Comparison of ENCODE assay signal across 8 mouse cellular contexts in genomic region chr12:101025379-101025778, GRCm38 (mm10). TPM values are rescaled to one million over a fixed set of nuclear protein-coding genes. Genes with fewer than 3 reads are reported as not detected.
DNase-seq lines count a peak whose midpoint lies in the region; ATAC-seq and TF ChIP-seq lines count a peak whose summit lies in the region.

No protein-coding gene starts in this region.

- H3K4me1 ChIP-seq in heart, embryonic 11.5 days (ENCODE audit: control insufficient read depth, insufficient read depth, low read length), result peaks cover 9% of the 10 kb centered on the region
- H3K4me1 ChIP-seq in brown adipose tissue, adult 24 weeks (ENCODE audit: control insufficient read depth, insufficient read depth, insufficient read length, low read length), result peaks cover 6% of the 10 kb centered on the region
- 0 out of 2 replicates have a peak, but pooled peaks cover 4% of the 10 kb centered on the region for H3K4me1 ChIP-seq in hindbrain, postnatal 0 days (ENCODE audit: insufficient read depth, low read length)

- 16% methylated on average over 7 of the region's 7 CpGs for WGBS in heart, embryonic 11.5 days (ENCODE audit: insufficient replicate concordance)
- WGBS in hindbrain, postnatal 0 days, result 77% methylated on average over 7 of the region's 7 CpGs

- H3K27me3 ChIP-seq in heart, embryonic 11.5 days (ENCODE audit: control insufficient read depth, insufficient read depth, low read length), result peaks cover 58% of the 10 kb centered on the region
- no peaks in the 10 kb centered on the region for H3K27me3 ChIP-seq in hindbrain, postnatal 0 days (ENCODE audit: insufficient read depth, low read length)

- no peaks in the 10 kb centered on the region for H3K36me3 ChIP-seq in heart, embryonic 11.5 days (ENCODE audit: control insufficient read depth, insufficient read depth, low read length)
- no peaks in the 10 kb centered on the region for H3K36me3 ChIP-seq in hindbrain, postnatal 0 days (ENCODE audit: insufficient read depth, low read length)

- no peak overlapping the region for H3K9ac ChIP-seq in heart, embryonic 11.5 days (ENCODE audit: low read depth, low read length)
- H3K9ac ChIP-seq in hindbrain, postnatal 0 days (replicated peaks; ENCODE audit: low read length), result no peak overlapping the region

- peak; percentile 73 for ATAC-seq in heart, embryonic 11.5 days (replicated peaks; ENCODE audit: insufficient number of reproducible peaks, low FRiP score, low TSS enrichment)
- ATAC-seq in hindbrain, postnatal 0 days, result no peak
- peak; percentile 76 for ATAC-seq in megakaryocyte-erythroid progenitor cell, adult 5-6 weeks (replicated peaks; ENCODE audit: low FRiP score, low TSS enrichment, poor library complexity, severe bottlenecking)
- no peak for ATAC-seq in monocyte, adult 5-6 weeks (replicated peaks; ENCODE audit: insufficient number of reproducible peaks, low FRiP score, low TSS enrichment, poor library complexity, severe bottlenecking)

- no peaks in the 10 kb centered on the region for H3K9me3 ChIP-seq in heart, embryonic 11.5 days (replicated peaks; ENCODE audit: control insufficient read depth, low read length)
- no peaks in the 10 kb centered on the region for H3K9me3 ChIP-seq in hindbrain, postnatal 0 days (ENCODE audit: low read length)

- DNase-seq in heart, postnatal 4 days, result no peak
- no peak for DNase-seq in hindbrain, postnatal 0 days (ENCODE audit: low spot score)
- DNase-seq in right cerebral cortex, postnatal 36 days (ENCODE audit: low spot score in 2 of 2), result no peak
- no peak for DNase-seq in layer of hippocampus, postnatal 14 days (ENCODE audit: low spot score in 2 of 2)

- no peak for TF ChIP-seq CTCF in hindbrain, postnatal 0 days (IDR thresholded peaks at IDR 0.05; ENCODE audit: low read depth)

- no peak overlapping the region for H3K4me3 ChIP-seq in heart, embryonic 11.5 days (ENCODE audit: low read depth, low read length)
- peak overlapping the region; percentile 57; the same call in 1 of the 2 replicates for H3K4me3 ChIP-seq in brown adipose tissue, adult 24 weeks (ENCODE audit: insufficient read depth, low read depth, low read length)
- H3K4me3 ChIP-seq in hindbrain, postnatal 0 days (ENCODE audit: low read length), result no peak overlapping the region

- H3K4me2 ChIP-seq in heart, embryonic 11.5 days, result peak overlapping the region; percentile 98; the same call in 1 of the 2 replicates
- H3K4me2 ChIP-seq in hindbrain, postnatal 0 days (ENCODE audit: low read depth, low read length), result peak overlapping the region; percentile 22; the same call in 1 of the 2 replicates

- no peak overlapping the region for H3K27ac ChIP-seq in heart, embryonic 11.5 days (ENCODE audit: low read depth, low read length)
- H3K27ac ChIP-seq in brown adipose tissue, adult 24 weeks (replicated peaks; ENCODE audit: low read depth, low read length), result no peak overlapping the region
- no peak overlapping the region for H3K27ac ChIP-seq in hindbrain, postnatal 0 days

RNA-seq across cellular contexts. Expression of gene Ccdc88c, which starts 3.5 kb away (rescaled TPM):
- 2.0 and 3.1 TPM in 2 replicates for polyA plus RNA-seq in heart, embryonic 11.5 days (2014; fragmentation: Nextera tagmentation; extraction: Ambion mirVana)
- 10 to 100 TPM; 10.9 to 11.4 TPM for total RNA-seq in heart, postnatal 4 days (2021)
- 2.2 and 4.0 TPM in 2 replicates for polyA plus RNA-seq in brown adipose tissue, adult 24 weeks (2012; ENCODE audit: insufficient read depth, insufficient read length, missing spikeins)
- total RNA-seq in hindbrain, postnatal 0 days (2014; rRNA removed), result 17.7 and 23.3 TPM in 2 replicates
- polyA plus RNA-seq in hindbrain, postnatal 0 days (2015; fragmentation: Nextera tagmentation; extraction: Ambion mirVana), result 11.2 and 13.0 TPM in 2 replicates
- 57.8 and 68.4 TPM in 2 replicates for total RNA-seq in megakaryocyte-erythroid progenitor cell, adult 5-6 weeks (2014; fragmentation: Nextera tagmentation)
- 66.9 and 100 TPM in 2 replicates for total RNA-seq in megakaryocyte-erythroid progenitor cell, adult 5-6 weeks (2017)
- 10 to 100 TPM; 33.5 to 38.3 TPM for total RNA-seq in layer of hippocampus, postnatal 14 days (2021)
- total RNA-seq in monocyte, adult 5-6 weeks (2017), result 350 to 541 TPM (median 365 TPM) in 3 replicates

RNA-seq across cellular contexts. Expression of gene Ppp4r3a, which starts 58.1 kb away (rescaled TPM):
- 36.2 and 39.1 TPM in 2 replicates for polyA plus RNA-seq in heart, embryonic 11.5 days (2014; fragmentation: Nextera tagmentation; extraction: Ambion mirVana)
- 10 to 100 TPM; 47.5 to 48.2 TPM for total RNA-seq in heart, postnatal 4 days (2021)
- 19.4 and 37.8 TPM in 2 replicates for polyA plus RNA-seq in brown adipose tissue, adult 24 weeks (2012; ENCODE audit: insufficient read depth, insufficient read length, missing spikeins)
- total RNA-seq in hindbrain, postnatal 0 days (2014; rRNA removed), result 28.9 and 30.4 TPM in 2 replicates
- polyA plus RNA-seq in hindbrain, postnatal 0 days (2015; fragmentation: Nextera tagmentation; extraction: Ambion mirVana), result 15.8 and 16.3 TPM in 2 replicates
- total RNA-seq in megakaryocyte-erythroid progenitor cell, adult 5-6 weeks (2014; fragmentation: Nextera tagmentation), result 108 TPM in 2 replicates
- 135 and 176 TPM in 2 replicates for total RNA-seq in megakaryocyte-erythroid progenitor cell, adult 5-6 weeks (2017)
- total RNA-seq in layer of hippocampus, postnatal 14 days (2021), result 10 to 100 TPM; 43.2 to 43.4 TPM
- 215 to 245 TPM (median 234 TPM) in 3 replicates for total RNA-seq in monocyte, adult 5-6 weeks (2017)

Comparison
In these comparisons a context has a peak if more than half of its experiments do, and no peak if none do; other contexts are left out.
1. ATAC-seq: peak in heart, embryonic 11.5 days (single experiment) and megakaryocyte-erythroid progenitor cell, adult 5-6 weeks (single experiment); none in hindbrain, postnatal 0 days (single experiment) and monocyte, adult 5-6 weeks (single experiment).